Mouse (Mus musculus): Measurements from ENCODE around the gene Lhfpl3.
A peak's percentile ranks its signal among the peaks of the same experiment; 100 is the strongest.

Lhfpl3 gene

DNA sequence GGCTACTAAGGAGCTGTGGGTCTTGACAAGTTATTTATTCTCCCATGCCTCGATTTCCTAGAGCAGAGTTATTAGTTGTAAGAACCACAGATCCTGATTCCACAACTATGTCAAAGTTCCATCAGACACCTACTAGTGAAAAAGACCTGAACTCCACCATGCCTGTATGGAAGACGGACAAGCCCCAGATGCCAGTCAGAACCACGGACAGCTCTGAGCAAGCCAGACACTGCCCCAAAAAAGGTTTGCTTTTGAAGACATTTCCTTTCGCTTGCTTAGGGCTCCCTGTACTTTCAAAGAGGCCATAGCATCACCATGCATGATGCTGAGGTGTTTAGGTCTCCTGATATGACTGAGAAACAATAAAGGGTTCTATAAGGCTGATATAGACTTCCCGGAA lies 197.4 kb downstream of the Lhfpl3 start:
- DNase-seq, result peak in 1 of 2 experiments; percentile 31

GRCm38 (mm10) chr5:22963300-22963699 lies 217.4 kb downstream of the Lhfpl3 start:
- DNase-seq, result peak in 1 of 2 experiments; percentile 38

DNA sequence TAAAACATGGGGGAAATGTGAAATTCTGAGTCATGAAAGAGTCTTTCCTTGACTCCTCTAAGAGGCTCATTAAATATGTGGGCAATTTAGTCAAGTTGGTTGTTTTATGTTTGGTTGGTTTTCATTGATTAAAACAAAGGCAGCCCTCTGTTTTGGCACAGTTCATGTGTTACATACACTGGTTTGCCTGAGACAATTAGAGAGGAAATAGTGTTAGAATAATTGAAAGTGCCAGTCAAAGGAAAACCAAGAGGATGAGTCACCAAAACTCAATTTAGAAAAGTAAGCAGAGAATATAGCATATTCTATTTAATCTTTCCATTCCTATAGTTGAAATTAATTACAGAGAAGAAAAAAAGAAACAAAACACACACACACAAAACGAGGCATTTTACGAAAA lies 240.9 kb downstream of the Lhfpl3 start:
- no peak for DNase-seq

DNA sequence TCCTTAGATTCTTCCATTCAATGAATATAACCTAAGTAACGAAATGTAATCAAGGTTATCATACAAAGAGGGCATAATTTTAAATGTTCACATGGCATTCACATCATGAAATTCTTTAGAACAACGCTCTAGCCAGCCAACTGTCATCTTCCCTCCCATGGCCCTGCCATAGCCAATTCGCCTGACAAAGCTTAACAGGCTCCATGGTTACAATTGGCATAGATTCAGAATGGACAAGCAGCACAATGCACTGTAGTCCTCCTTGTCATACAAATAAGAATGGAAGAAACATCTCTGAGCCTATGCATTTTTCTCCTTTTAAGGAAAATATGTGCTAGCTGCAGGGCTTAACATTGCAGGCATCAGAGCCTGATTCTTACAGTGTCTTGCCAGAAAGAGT lies 254.0 kb downstream of the Lhfpl3 start:
- no peak for DNase-seq

- no peak for DNase-seq
These were observed 257.4 kb downstream of the Lhfpl3 start for GRCm38 (mm10) chr5:23003123-23003797.

DNA sequence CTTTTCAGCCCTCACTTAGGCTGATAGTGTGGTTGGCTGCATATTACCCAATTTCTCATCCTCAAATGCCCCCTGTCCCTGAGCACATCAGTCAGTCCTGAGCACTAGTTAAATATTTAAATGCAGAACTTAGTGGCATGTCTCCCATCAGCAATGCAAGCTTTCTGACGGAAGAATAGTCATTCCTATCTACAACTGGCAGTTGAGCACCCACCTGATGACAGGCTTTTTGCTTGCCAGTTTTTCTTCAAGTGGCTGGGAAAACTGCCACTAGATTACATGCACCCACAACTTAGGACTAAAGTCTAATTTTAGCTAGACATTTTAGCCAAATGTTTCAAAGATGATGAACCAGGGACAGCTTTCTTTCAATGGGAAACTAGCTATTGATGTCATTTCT lies 260.3 kb downstream of the Lhfpl3 start:
- DNase-seq, result no peak

- DNase-seq, result peak in 1 of 2 experiments; percentile 6
These were observed 264.6 kb downstream of the Lhfpl3 start for GRCm38 (mm10) chr5:23010460-23010859.

- DNase-seq, result no peak
These were observed 268.1 kb downstream of the Lhfpl3 start for GRCm38 (mm10) chr5:23013997-23014396.

GRCm38 (mm10) chr5:23015587-23016335 lies 269.9 kb downstream of the Lhfpl3 start:
- no peak for DNase-seq

DNA sequence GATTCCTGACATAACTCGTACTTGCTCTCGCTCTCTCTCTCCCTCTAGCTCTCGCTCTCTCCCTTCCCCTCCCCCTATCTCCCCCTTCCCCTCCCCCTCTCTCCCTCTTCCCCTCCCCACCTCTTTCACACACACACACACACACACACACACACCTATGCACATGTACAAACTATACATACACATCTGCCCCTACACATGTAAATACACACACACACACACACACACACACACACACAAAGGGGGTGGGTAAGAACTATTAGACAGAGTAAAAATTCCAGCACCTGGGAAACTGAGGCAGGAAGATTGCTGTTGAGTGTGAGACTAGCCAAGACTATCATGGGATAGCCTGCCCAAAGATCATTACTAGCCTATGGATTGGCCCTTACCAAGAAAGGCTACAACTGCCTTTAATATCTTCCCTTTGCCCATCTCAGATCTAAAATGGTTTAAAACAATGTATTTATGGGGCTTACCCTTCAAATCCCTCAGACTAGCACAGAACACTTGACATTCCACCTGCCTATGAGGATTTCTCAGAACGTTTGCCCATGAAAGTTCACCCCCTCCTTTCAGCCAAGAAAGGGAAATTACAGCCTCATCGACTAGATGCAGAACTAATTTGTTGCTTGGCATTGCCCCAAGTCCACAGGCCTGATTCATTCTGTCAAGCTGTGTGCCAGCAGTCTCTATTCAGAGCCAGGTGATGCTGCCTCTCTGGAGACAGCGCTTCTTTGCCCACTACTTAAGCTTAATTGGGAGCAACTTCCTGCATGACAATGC lies 289.3 kb downstream of the Lhfpl3 start:
- peak in 1 of 2 experiments; percentile 5 for DNase-seq

- DNase-seq, result no peak
These were observed 289.8 kb downstream of the Lhfpl3 start for GRCm38 (mm10) chr5:23035727-23036029.

GRCm38 (mm10) chr5:23040429-23040828 lies 294.6 kb downstream of the Lhfpl3 start:
- no peak for DNase-seq

GRCm38 (mm10) chr5:23042862-23043261 lies 297.0 kb downstream of the Lhfpl3 start:
- no peak for DNase-seq

- no peak for DNase-seq
These were observed 303.3 kb downstream of the Lhfpl3 start for GRCm38 (mm10) chr5:23049083-23049663.

DNA sequence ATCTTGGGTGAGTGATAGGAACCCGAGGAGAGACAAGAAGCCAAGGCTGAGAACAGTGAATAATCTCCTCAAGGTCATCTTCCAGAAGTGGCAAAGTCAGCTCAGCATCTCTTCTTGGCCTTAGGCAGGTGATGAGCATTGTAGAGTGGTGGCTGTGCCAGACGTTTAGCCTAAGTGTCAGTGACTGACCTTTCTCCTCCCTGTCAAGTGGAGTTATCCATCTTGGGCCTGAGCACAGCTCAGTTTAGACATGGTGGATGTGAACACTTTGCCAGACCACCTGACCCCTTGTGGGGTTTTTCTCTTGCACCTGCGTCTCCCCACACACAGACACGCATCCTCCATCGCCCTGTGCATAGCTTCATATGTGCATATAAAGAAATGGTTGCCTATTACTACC lies 305.6 kb downstream of the Lhfpl3 start:
- no peak for DNase-seq

DNA sequence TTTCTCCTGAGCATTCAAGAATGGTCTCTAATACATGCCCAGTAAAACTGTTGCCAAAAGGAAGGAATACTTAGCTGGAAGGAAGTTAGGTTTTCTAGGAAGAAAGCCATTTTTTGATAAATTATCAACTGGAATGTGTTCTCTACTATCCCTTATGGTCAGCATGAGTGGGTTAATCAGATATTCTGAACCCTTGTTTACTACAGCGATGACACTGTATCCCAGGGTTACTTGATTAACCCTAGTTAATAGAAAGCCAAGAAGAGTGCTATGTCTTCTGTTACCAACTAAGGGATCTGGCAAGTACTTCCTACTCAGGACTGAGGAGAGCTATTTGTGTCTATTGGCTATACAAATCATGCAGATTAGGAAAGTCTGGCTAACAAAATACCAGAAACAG lies 349.0 kb downstream of the Lhfpl3 start:
- peak in 1 of 2 experiments; percentile 14 for DNase-seq

- no peak for DNase-seq
These were observed 360.7 kb downstream of the Lhfpl3 start for GRCm38 (mm10) chr5:23106536-23106935.

- DNase-seq, result no peak
These were observed 365.4 kb downstream of the Lhfpl3 start for GRCm38 (mm10) chr5:23111307-23111706.

- DNase-seq, result no peak
These were observed 368.4 kb downstream of the Lhfpl3 start for GRCm38 (mm10) chr5:23114249-23114648.

DNA sequence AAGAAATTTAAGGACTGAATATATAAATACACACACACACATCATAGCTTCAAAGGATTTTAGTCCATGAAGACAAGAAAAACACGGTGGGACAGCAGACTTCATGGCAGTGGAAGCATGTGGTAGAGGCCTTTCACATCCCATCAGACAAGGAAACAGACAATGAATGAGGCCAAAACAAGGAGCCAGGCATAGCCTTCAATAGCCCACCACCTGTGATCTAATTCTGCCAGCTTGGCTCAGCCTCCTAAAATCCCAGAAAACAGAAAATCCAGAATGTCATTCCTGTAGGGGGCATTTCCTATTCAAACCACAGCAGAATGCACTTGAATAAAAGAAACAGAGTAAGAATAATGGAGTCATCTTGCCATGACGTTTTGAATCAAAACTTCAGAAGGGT lies 381.0 kb downstream of the Lhfpl3 start:
- no peak for DNase-seq

DNA sequence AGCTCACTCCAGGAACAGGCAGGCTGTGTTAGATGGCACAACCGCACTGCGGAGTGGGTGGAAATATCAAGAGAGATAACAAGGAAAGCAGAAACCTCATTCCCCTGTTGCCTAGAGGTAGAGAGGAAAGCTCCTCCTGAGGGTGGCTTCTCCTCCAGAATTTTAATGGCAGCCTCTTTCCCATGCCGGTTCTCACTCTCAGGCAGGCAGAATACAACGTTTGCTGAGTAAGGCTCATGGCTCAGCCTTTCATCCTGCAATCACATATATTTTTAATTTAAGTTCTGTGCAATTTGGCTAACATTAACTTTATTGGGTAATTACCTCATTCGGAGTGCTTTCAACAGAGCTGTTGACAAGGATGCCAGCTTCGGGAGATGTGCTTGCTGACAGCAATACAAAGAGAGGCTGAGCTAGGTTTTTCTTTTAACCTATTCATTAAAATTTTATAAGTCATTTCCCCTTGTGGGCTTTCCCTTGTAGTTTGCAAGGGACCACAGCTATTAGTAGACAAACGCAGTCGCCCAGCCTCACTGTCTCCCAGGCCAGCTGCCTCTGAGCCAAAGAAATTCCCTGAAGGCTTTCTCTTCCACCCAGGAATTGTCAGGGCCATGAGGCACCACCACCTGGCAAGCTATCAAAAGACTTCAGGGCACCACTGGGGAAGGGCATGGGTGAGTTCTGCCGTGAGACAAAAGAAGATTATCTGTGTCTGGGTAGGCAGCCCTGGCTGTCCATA lies 394.5 kb downstream of the Lhfpl3 start:
- no peak for DNase-seq

GRCm38 (mm10) chr5:23153210-23153609 lies 407.4 kb downstream of the Lhfpl3 start:
- DNase-seq, result no peak

GRCm38 (mm10) chr5:23154439-23154838 lies 408.6 kb downstream of the Lhfpl3 start:
- DNase-seq, result peak in 1 of 2 experiments; percentile 21

Measured in kidney, postnatal 36 days (tissue).